Mouse (Mus musculus): ENCODE measurements around the gene Prkaa2.

DNA sequence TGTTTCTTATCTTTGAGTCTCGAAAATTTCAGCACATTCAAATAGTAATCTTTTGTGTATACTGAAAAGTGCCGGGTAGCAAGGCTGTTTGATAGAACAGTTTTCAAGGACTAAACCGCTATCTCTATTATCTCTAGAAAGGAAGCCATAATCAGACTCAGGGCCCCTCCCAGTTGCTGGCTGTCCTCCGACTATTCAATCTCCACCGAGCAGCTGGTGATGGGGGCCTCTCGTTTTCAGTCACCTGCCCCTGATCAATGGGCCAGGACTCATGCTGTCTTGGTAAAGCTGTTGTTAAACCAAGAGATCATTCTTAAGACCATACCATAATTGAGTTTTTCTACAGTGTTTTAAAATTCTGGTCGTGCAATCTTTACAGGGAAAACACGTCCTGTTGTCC, 105.6 kb downstream of the Prkaa2 start:
- no peak for TF ChIP-seq CHD2 (IDR thresholded peaks at IDR 0.05; ENCODE audit: low read depth, low read length)
- TF ChIP-seq MAFK (IDR thresholded peaks at IDR 0.05; ENCODE audit: insufficient read depth, low read depth, low read length): no peak
- no peak for TF ChIP-seq HCFC1 (IDR thresholded peaks at IDR 0.05; ENCODE audit: borderline replicate concordance, insufficient read depth, low read length)
- TF ChIP-seq ZC3H11A (IDR thresholded peaks at IDR 0.05; ENCODE audit: borderline replicate concordance, low read depth, low read length): no peak
- TF ChIP-seq ZNF384 (IDR thresholded peaks at IDR 0.05; ENCODE audit: low read depth, low read length): no peak

Measured in ES-E14 (cell line).